Mouse (Mus musculus): ENCODE data around the gene Cpsf6. TPM values are rescaled to one million over a fixed set of nuclear protein-coding genes. Genes with fewer than 3 reads are reported as not detected.
"Not testable (repeated sequence)": the region's sequence is repeated elsewhere in the genome, so short reads cannot be mapped to it uniquely, and the experiment has no call there.

The Cpsf6 gene
- polyA plus RNA-seq, 1 experiment from 2014 or later = 150 TPM

DNA sequence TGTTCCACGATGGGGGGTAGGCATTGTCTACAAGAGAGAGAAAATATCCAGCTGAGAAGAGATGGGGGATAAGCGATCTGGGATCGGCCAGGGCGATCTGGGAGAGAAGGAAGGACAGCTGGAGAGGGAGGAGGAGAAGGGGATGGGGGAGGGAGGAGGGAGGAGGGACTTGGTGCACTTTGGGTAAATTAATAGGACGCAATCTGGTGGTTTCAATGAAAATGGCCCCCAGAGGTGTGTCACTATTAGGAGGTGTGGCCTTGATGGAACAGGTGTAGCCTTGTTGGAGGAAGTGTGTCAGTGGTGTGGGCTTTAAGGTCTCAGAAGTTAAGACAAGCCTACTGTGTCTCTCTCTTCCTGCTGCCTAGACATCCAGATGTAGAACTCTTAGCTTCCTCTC, 11.2 kb upstream of the Cpsf6 start:
- DNase-seq (ENCODE audit: low spot score) = no peak
- H3K4me2 ChIP-seq (ENCODE audit: low read length) = no peak overlapping the region
- no peaks in the 10 kb centered on the region for H3K27me3 ChIP-seq (replicated peaks; ENCODE audit: control insufficient read depth, insufficient read depth, low read length)
- H3K4me3 ChIP-seq (ENCODE audit: low read depth, low read length) = no peak overlapping the region
- no peak overlapping the region for H3K9ac ChIP-seq (ENCODE audit: low read length)
- H3K9me3 ChIP-seq (ENCODE audit: control insufficient read depth, low read length) = no peaks in the 10 kb centered on the region
- ATAC-seq (replicated peaks; ENCODE audit: low FRiP score, low TSS enrichment, low read depth) = no peak
- H3K36me3 ChIP-seq (ENCODE audit: control insufficient read depth, insufficient read depth, low read length) = no peaks in the 10 kb centered on the region
- H3K27ac ChIP-seq (ENCODE audit: low read depth) = no peak overlapping the region
- H3K4me1 ChIP-seq (replicated peaks; ENCODE audit: control insufficient read depth, insufficient read depth, low read length) = no peaks in the 10 kb centered on the region
- WGBS = 26% methylated on average over 5 of the region's 5 CpGs

DNA sequence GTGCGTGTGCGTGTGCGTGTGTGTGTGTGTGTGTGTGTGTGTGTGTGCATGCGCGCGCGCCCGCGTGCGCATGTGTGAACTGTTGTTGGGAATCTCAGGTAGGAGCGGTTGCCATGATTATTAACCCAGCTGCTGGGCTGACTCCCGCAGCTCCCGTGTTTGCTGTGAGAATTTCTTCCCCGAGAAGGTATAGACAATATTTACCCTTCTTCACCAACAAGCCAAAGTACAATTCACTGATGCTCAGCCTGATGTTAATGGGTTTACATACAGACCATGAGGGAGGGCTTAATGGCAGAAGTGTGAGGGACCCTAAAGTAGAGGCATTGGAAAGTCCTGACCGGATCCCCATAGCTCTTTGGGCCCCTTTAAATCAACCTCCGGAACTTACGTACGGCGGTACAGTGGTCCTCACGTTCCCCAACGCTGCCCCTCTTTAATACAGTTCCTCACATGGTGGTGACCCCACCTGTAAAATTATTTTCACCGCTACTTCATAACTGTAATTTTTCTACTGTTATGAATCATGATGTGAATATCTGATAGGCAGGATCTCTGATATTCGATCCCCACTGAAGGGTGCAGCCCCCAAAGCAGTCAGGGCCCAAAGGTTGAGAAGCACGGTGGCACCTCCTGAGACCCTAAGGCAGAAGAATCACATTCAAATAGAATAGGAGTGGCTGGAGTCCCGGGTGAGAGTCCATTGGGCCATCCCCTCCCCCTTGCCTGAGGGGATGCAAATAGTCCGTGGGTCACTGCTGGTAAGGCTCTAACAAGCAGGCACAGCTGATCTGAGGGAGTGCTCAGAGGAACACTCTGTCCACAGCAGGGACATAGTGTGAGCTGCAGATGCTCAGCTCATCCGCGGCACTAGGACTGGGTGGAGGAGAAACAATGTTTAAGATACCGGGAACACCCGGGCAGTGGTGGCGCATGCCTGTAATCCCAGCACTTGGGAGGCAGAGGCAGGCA, 10.4 kb upstream of the Cpsf6 start:
- no peak for DNase-seq (ENCODE audit: low spot score)

DNA sequence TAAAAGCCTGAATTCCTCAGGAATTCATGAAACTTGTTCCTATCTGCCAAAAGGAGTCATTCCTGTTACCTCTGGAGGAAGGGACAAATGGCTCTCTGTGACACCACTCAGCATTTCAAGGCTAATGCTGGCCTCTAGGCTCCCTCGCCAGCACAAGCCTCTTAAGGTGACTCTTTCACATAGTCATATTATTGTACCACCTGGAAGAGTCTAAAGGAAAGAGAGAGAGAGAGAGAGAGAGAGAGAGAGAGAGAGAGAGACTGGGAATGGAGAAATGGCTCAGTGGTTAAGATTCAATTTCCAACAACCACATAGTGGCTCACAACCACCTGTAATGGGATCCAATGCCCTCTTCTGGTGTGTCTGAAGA, 9.5 kb upstream of the Cpsf6 start:
- DNase-seq (ENCODE audit: low spot score) = no peak
- Histone ChIP-seq H3K27ac (ENCODE audit: low read depth) (no peak overlapping the region), H3K4me3 (ENCODE audit: low read depth, low read length) (no peak overlapping the region), H3K4me1 (replicated peaks; ENCODE audit: control insufficient read depth, insufficient read depth, low read length) (no peaks in the 10 kb centered on the region), H3K9ac (ENCODE audit: low read length) (no peak overlapping the region), H3K27me3 (replicated peaks; ENCODE audit: control insufficient read depth, insufficient read depth, low read length) (no peaks in the 10 kb centered on the region), H3K36me3 (ENCODE audit: control insufficient read depth, insufficient read depth, low read length) (no peaks in the 10 kb centered on the region), H3K4me2 (ENCODE audit: low read length) (no peak overlapping the region), H3K9me3 (ENCODE audit: control insufficient read depth, low read length) (no peaks in the 10 kb centered on the region)
- WGBS = 75% methylated on average over 1 of the region's 1 CpGs
- ATAC-seq (replicated peaks; ENCODE audit: low FRiP score, low TSS enrichment, low read depth) = no peak

More for the DNA sequence above, 10.4 kb upstream of the Cpsf6 start:
- no peak for ATAC-seq (replicated peaks; ENCODE audit: low FRiP score, low TSS enrichment, low read depth)
- H3K9me3 ChIP-seq (ENCODE audit: control insufficient read depth, low read length) = no peaks in the 10 kb centered on the region
- H3K4me3 ChIP-seq (ENCODE audit: low read depth, low read length) = no peak overlapping the region
- no peaks in the 10 kb centered on the region for H3K4me1 ChIP-seq (replicated peaks; ENCODE audit: control insufficient read depth, insufficient read depth, low read length)
- H3K36me3 ChIP-seq (ENCODE audit: control insufficient read depth, insufficient read depth, low read length) = no peaks in the 10 kb centered on the region
- 48% methylated on average over 31 of the region's 31 CpGs for WGBS
- no peak overlapping the region for H3K9ac ChIP-seq (ENCODE audit: low read length)
- no peaks in the 10 kb centered on the region for H3K27me3 ChIP-seq (replicated peaks; ENCODE audit: control insufficient read depth, insufficient read depth, low read length)
- no peak overlapping the region for H3K4me2 ChIP-seq (ENCODE audit: low read length)
- H3K27ac ChIP-seq (ENCODE audit: low read depth) = no peak overlapping the region

DNA sequence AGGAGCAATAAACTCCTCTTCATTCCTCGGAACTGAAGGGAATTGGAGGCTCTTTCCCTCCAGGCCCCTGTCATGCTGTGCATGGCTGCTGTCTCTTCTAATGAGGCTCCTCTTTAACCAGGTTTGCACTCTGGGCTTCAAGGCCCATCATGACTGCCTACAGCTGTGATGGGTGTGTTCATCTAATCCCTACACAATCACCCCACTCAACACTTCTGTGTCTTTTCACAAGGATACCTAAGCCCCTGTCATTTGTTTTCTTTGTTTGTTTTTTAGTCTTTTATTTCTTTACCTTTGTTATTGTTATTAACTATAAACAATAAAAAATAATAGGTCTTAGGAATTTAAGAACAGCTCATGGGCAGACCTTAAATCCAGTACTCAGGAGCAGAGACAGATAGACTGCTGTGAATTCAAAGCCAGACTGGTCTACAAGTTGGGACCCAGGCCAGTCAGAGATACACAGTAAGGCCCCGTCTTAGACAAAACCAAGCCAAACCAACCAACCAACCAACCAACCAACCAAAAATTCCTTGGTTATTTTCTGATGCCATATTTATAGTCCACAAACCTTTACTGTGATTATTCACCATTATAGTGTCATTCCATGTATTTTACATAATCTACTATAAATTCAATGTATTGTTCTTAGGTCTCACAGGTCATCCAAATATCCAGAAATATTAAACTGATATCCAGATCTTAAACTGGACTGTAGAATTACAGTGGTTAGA, 9.0 kb upstream of the Cpsf6 start:
- no peaks in the 10 kb centered on the region for H3K9me3 ChIP-seq (ENCODE audit: control insufficient read depth, low read length)
- ATAC-seq (replicated peaks; ENCODE audit: low FRiP score, low TSS enrichment, low read depth) = no peak
- DNase-seq (ENCODE audit: low spot score) = no peak
- WGBS = 51% methylated on average over 2 of the region's 2 CpGs
- H3K9ac ChIP-seq (ENCODE audit: low read length) = no peak overlapping the region
- H3K36me3 ChIP-seq (ENCODE audit: control insufficient read depth, insufficient read depth, low read length) = no peaks in the 10 kb centered on the region
- H3K27ac ChIP-seq (ENCODE audit: low read depth) = no peak overlapping the region
- H3K4me2 ChIP-seq (ENCODE audit: low read length) = no peak overlapping the region
- no peaks in the 10 kb centered on the region for H3K27me3 ChIP-seq (replicated peaks; ENCODE audit: control insufficient read depth, insufficient read depth, low read length)
- H3K4me3 ChIP-seq (ENCODE audit: low read depth, low read length) = no peak overlapping the region
- H3K4me1 ChIP-seq (replicated peaks; ENCODE audit: control insufficient read depth, insufficient read depth, low read length) = no peaks in the 10 kb centered on the region

DNA sequence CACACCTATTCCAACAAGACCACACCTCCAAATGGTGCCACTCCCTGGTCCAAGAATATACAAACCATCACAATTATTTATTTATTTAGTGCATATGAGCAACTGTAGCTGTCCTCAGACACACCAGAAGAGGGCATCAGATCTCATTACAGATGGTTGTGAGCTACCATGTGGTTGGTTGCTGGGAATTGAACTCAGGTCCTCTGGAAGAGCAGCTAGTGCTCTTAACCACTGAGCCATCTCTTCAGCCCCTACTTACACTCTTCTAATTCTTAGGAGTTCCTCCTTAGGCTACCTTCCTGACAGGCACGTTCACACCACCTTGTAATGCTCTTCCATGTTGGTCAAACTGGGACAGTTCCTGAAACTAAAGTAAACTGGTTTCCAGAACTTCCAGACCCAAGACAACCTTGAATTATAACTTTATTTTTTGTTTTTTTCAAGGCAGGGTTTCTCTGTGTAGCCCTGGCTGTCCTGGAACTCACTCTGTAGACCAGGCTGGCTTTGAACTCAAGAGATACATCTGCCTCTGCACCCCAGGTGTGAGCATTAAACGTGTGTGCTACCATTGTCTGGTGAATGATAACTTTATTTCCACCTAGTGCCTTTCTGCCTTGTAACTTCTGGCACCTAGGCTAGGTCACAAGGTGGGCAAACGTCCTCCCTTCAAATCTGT, 8.3 kb upstream of the Cpsf6 start:
- not testable (repeated sequence) for ATAC-seq (replicated peaks; ENCODE audit: low FRiP score, low TSS enrichment, low read depth)
- WGBS = 45% methylated on average over 3 of the region's 3 CpGs

GRCm38 (mm10) chr10:117386981-117387380, 7.2 kb upstream of the Cpsf6 start:
- H3K9me3 ChIP-seq (ENCODE audit: control insufficient read depth, low read length) = no peaks in the 10 kb centered on the region
- H3K27ac ChIP-seq (ENCODE audit: low read depth) = no peak overlapping the region
- H3K4me3 ChIP-seq (ENCODE audit: low read depth, low read length) = no peak overlapping the region
- no peak overlapping the region for H3K4me2 ChIP-seq (ENCODE audit: low read length)
- H3K27me3 ChIP-seq (replicated peaks; ENCODE audit: control insufficient read depth, insufficient read depth, low read length) = no peaks in the 10 kb centered on the region
- no peak overlapping the region for H3K9ac ChIP-seq (ENCODE audit: low read length)
- ATAC-seq (replicated peaks; ENCODE audit: low FRiP score, low TSS enrichment, low read depth) (no peak), DNase-seq (ENCODE audit: low spot score) (no peak)
- WGBS = 85% methylated on average over 6 of the region's 6 CpGs
- H3K36me3 ChIP-seq (ENCODE audit: control insufficient read depth, insufficient read depth, low read length) = no peaks in the 10 kb centered on the region
- no peaks in the 10 kb centered on the region for H3K4me1 ChIP-seq (replicated peaks; ENCODE audit: control insufficient read depth, insufficient read depth, low read length)

More for the DNA sequence above, 8.3 kb upstream of the Cpsf6 start:
- not testable (repeated sequence) for H3K4me1 ChIP-seq (replicated peaks; ENCODE audit: control insufficient read depth, insufficient read depth, low read length); H3K9me3 ChIP-seq (ENCODE audit: control insufficient read depth, low read length); DNase-seq (ENCODE audit: low spot score); H3K4me2 ChIP-seq (ENCODE audit: low read length); H3K4me3 ChIP-seq (ENCODE audit: low read depth, low read length); H3K36me3 ChIP-seq (ENCODE audit: control insufficient read depth, insufficient read depth, low read length); H3K9ac ChIP-seq (ENCODE audit: low read length); H3K27ac ChIP-seq (ENCODE audit: low read depth); H3K27me3 ChIP-seq (replicated peaks; ENCODE audit: control insufficient read depth, insufficient read depth, low read length)

GRCm38 (mm10) chr10:117386261-117386660, 6.4 kb upstream of the Cpsf6 start:
- no peak overlapping the region for H3K4me2 ChIP-seq (ENCODE audit: low read length)
- H3K9ac ChIP-seq (ENCODE audit: low read length) = no peak overlapping the region
- no peak overlapping the region for H3K27ac ChIP-seq (ENCODE audit: low read depth)
- H3K36me3 ChIP-seq (ENCODE audit: control insufficient read depth, insufficient read depth, low read length) = no peaks in the 10 kb centered on the region
- H3K4me3 ChIP-seq (ENCODE audit: low read depth, low read length) = no peak overlapping the region
- no peak for DNase-seq (ENCODE audit: low spot score)
- H3K27me3 ChIP-seq (replicated peaks; ENCODE audit: control insufficient read depth, insufficient read depth, low read length) = no peaks in the 10 kb centered on the region
- H3K4me1 ChIP-seq (replicated peaks; ENCODE audit: control insufficient read depth, insufficient read depth, low read length) = no peaks in the 10 kb centered on the region
- 91% methylated on average over 1 of the region's 1 CpGs for WGBS
- no peaks in the 10 kb centered on the region for H3K9me3 ChIP-seq (ENCODE audit: control insufficient read depth, low read length)
- ATAC-seq (replicated peaks; ENCODE audit: low FRiP score, low TSS enrichment, low read depth) = no peak

DNA sequence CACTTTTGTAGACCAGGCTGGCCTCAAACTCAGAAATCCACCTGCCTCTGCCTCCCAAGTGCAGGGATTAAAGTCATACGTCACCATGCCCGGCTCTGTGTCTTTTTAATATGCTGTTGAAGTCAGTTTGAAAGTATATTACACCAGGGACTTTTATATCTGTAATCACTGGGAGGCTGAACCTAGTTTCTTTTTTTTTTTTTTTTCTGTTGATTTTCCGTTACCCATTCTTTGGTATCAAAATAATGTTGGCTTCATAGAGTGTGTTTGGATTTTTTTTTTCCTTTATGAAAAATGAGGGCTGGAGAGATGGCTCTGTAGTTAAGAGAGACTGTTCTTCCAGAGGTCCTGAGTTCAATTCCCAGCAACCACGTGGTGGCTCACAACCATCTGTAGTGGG, 5.6 kb upstream of the Cpsf6 start:
- Histone ChIP-seq H3K9me3 (ENCODE audit: control insufficient read depth, low read length) (no peaks in the 10 kb centered on the region), H3K36me3 (ENCODE audit: control insufficient read depth, insufficient read depth, low read length) (no peaks in the 10 kb centered on the region), H3K27me3 (replicated peaks; ENCODE audit: control insufficient read depth, insufficient read depth, low read length) (no peaks in the 10 kb centered on the region), H3K27ac (ENCODE audit: low read depth) (no peak overlapping the region), H3K9ac (ENCODE audit: low read length) (no peak overlapping the region), H3K4me3 (ENCODE audit: low read depth, low read length) (no peak overlapping the region), H3K4me2 (ENCODE audit: low read length) (no peak overlapping the region), H3K4me1 (replicated peaks; ENCODE audit: control insufficient read depth, insufficient read depth, low read length) (no peaks in the 10 kb centered on the region)
- DNase-seq (ENCODE audit: low spot score) (no peak), ATAC-seq (replicated peaks; ENCODE audit: low FRiP score, low TSS enrichment, low read depth) (no peak)
- 85% methylated on average over 4 of the region's 4 CpGs for WGBS

Data from intestine, embryonic 14.5 days (tissue).